Mouse (Mus musculus) fat pad, adult 2 months (tissue): Measurements from ENCODE around the gene Adss.
"Not testable (repeated sequence)": the region's sequence is repeated elsewhere in the genome, so short reads cannot be mapped to it uniquely, and the experiment has no call there.

Experiments used
- DNase-seq: peaks from one replicate; pipeline ENCODE4 v3.0.0-alpha.2; 2011; ENCODE audit warnings: low read depth, low spot score; ENCODE audit errors: extremely low read depth

Adss gene

GRCm38 (mm10) chr1:177796193-177796939 lies at the start of gene Adss:
TSS of gene Adss (minus strand) at chr1:177796511.
- DNase-seq: peak; percentile 61

- DNase-seq: not testable (repeated sequence)
Measured at GRCm38 (mm10) chr1:177845812-177846211, 49.5 kb upstream of the Adss start.

- not testable (repeated sequence) for DNase-seq
Measured at GRCm38 (mm10) chr1:177827776-177828175, 31.5 kb upstream of the Adss start.

- DNase-seq: not testable (repeated sequence)
Measured at GRCm38 (mm10) chr1:177806772-177807171, 10.5 kb upstream of the Adss start.

- no peak for DNase-seq
Measured at GRCm38 (mm10) chr1:177803511-177803910, 7.2 kb upstream of the Adss start.

- no peak for DNase-seq
Measured at GRCm38 (mm10) chr1:177797151-177797755, 942 bp upstream of the Adss start.

GRCm38 (mm10) chr1:177795421-177796192 lies 704 bp downstream of the Adss start:
- no peak for DNase-seq

- DNase-seq: no peak
Measured at GRCm38 (mm10) chr1:177794866-177795265, 1.4 kb downstream of the Adss start.

GRCm38 (mm10) chr1:177792835-177793234 lies 3.5 kb downstream of the Adss start:
- DNase-seq: no peak

GRCm38 (mm10) chr1:177777397-177777796 lies 18.9 kb downstream of the Adss start:
- DNase-seq: no peak

- no peak for DNase-seq
Measured at GRCm38 (mm10) chr1:177768931-177769330, 27.4 kb downstream of the Adss start.

- DNase-seq: no peak
Measured at GRCm38 (mm10) chr1:177757249-177757648, 39.1 kb downstream of the Adss start.

- DNase-seq: no peak
Measured at GRCm38 (mm10) chr1:177753496-177753895, 42.8 kb downstream of the Adss start.

- no peak for DNase-seq
Measured at GRCm38 (mm10) chr1:177747869-177748540, 48.3 kb downstream of the Adss start.

- DNase-seq: no peak
Measured at GRCm38 (mm10) chr1:177744521-177745325, 51.6 kb downstream of the Adss start.

GRCm38 (mm10) chr1:177742119-177742518 lies 54.2 kb downstream of the Adss start:
- DNase-seq: no peak

GRCm38 (mm10) chr1:177740707-177741106 lies 55.6 kb downstream of the Adss start:
- no peak for DNase-seq

GRCm38 (mm10) chr1:177737505-177738105 lies 58.7 kb downstream of the Adss start:
- DNase-seq: no peak

- DNase-seq: no peak
Measured at GRCm38 (mm10) chr1:177731973-177732372, 64.3 kb downstream of the Adss start.
